Mouse (Mus musculus) urinary bladder, adult 2 months (tissue): ENCODE measurements around the gene Trim41. TPM values are rescaled to one million over a fixed set of nuclear protein-coding genes. Genes with fewer than 3 reads are reported as not detected.
"Not testable (repeated sequence)": the region's sequence is repeated elsewhere in the genome, so short reads cannot be mapped to it uniquely, and the experiment has no call there.

Experiments
- DNase-seq: peaks from one replicate; pipeline ENCODE4 v3.0.0; 2022; ENCODE audit warnings: low spot score
- polyA plus RNA-seq: library from polyadenylated mRNA; depleted of rRNA; stranded (reverse); fragments of >200 nt; gene quantifications from 2 replicates; pipeline ENCODE4 v1.2.3, GENCODE M21; 2012

The Trim41 gene
- polyA plus RNA-seq, 1 experiment = 34.8 TPM

DNA sequence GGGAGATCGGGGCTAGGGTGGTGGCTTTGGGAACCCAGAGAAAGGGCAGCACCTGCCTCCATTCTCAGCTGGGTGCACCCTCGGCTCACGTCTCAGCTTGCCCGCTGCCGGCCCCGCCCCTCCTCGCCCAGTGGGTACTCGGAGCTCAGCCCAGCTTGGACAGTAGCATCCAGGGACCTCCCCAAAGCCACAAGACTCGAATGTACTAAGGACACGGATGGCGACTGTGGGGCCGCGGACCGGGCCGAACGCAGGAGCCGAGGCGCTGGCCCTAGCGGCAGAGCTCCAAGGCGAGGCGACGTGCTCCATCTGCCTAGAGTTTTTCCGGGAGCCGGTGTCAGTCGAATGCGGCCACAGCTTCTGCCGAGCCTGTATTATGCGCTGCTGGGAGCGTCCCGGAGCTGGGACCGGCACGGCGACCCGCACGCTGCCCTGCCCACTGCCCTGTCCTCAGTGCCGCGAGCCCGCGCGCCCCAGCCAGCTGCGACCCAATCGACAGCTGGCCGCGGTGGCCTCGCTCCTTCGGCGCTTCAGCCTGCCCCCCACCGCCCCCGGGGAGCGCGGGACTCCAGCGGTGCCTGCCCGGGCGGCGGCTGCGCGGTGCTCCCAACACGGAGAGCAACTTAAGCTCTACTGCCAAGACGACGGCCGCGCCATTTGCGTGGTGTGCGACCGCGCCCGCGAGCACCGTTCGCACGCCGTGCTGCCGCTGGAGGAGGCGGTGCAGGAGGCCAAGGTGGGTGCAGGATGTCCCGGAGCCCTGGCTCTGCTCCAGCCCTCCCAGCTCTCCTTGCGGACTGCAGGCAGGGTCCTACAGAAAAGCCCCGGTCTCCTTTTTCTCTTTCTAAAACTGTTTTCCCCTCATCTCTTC is 20.4 kb upstream of the Trim41 start:
- DNase-seq = peak; percentile 75

- DNase-seq = no peak
These were observed 19.8 kb upstream of the Trim41 start for GRCm38 (mm10) chr11:48836990-48837309.

GRCm38 (mm10) chr11:48835923-48836322 is 18.8 kb upstream of the Trim41 start:
- DNase-seq = no peak

DNA sequence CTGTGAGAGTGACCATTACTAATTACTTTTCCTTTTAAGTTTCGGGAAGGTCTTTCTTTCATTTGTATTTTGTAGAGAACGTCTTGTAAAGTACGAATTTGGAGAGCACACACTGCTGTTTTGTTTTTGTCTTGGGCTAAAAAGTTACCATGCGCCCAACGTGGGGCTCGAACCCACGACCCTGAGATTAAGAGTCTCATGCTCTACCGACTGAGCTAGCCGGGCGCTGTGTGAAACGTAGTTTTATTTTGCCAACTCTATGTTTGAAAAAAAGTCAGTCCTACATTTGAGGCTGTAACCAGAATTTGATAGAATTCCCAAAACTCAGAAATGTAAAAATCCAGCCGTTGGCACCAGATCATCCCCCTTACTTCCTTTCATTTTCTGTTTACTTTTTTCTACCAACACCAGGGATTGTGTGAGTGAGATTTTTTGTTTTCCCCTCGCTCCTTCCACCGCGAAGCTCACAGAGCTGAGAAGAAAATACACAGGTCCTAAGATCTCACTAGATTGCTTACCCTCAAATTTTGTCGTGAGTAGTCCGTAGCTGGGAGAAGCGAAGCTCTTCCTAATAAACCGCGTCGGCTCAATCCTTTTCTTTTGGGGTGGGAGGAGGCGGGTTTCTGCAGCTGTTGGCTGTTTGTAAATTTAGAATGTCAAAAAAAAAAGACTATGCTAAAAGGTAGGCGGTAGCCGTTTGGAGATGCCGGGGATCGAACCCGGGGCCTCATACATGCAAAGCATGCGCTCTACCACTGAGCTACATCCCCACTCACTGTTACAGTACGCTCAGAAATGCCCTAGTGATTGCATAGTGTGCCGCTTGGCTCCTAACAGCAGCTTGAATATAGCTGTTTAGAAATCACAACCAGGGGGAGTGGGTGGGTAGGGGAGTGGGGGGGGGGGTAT is 16.8 kb upstream of the Trim41 start:
- DNase-seq = peak; percentile 89

DNA sequence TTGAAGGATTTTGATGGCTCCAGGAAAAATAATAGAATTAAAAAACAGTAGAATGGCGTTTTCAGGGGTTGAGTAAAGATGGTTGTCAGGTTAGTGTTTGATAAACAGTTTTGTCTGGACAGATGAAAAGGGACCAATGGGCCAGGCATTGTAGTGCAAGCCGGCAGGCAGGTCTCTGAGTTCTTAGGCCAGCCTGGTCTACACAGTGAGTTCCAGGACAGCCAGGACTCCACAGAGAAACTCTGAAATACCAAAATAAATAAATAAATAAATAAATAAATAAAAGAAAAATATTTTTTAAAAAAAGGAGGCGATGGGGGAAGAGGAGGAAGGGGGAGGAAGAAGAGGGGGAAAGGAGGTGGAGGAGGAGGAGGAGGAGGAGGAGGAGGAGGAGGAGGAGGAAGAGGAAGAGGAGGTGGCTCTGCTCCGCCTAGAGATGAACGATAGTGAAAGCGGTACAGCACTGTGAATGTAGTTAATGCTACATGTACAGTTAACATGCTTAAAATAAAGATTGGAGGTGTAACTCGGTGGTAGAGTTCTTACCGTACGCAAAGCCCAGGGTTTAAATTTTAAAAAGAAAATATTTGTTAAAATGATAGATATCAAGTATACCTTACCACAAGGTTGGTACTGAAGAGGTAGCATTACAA is 16.1 kb upstream of the Trim41 start:
- DNase-seq = no peak

- no peak for DNase-seq
These were observed 14.1 kb upstream of the Trim41 start for GRCm38 (mm10) chr11:48831273-48831672.

DNA sequence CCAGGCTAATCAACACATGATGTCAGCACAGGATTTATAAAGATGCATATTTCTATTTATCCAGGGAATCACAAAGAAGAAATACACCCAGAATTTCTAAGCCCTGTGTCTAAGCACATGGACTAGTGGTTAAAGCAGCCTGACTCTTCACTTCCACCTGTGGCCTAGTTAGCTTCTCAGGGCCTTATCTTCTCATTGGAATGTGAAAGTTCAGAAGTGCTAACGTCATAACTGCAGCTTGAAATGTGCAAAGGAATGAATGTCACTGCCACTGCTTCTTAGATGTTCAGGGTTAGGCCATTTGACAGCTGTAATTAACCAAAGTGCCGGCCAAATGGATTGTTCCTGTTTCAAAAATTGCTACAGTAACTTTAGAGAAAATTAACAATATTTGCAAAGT is 13.1 kb upstream of the Trim41 start:
- no peak for DNase-seq

DNA sequence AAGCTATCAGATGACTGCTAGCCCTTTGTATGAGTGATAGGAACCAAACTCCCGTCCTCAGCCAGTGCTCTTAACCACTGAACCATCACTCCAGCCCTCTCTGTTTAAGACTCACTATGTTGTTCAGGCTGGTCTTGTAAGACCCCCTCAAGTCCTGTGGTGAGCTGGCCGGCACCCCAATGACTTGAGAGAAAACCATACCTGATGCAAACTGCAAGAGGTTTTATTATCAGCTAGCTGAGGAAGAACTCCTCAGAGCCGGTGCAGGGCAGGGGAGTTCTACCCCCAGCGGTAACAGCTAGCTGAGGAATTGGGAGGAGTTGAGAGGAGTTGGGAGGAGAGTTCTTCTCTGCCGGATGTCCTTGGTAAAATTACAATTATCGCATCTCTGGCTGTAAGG is 10.8 kb upstream of the Trim41 start:
- DNase-seq = no peak

GRCm38 (mm10) chr11:48826752-48827096 is 9.6 kb upstream of the Trim41 start:
- DNase-seq = no peak

- DNase-seq = not testable (repeated sequence)
These were observed 9.0 kb upstream of the Trim41 start, which contains the start of the genes Trim7 and Gm12184 for GRCm38 (mm10) chr11:48825979-48826751. Gene Trim7 (plus strand): TSS chr11:48826140. Gene Gm12184 (minus strand): TSS chr11:48826655.

DNA sequence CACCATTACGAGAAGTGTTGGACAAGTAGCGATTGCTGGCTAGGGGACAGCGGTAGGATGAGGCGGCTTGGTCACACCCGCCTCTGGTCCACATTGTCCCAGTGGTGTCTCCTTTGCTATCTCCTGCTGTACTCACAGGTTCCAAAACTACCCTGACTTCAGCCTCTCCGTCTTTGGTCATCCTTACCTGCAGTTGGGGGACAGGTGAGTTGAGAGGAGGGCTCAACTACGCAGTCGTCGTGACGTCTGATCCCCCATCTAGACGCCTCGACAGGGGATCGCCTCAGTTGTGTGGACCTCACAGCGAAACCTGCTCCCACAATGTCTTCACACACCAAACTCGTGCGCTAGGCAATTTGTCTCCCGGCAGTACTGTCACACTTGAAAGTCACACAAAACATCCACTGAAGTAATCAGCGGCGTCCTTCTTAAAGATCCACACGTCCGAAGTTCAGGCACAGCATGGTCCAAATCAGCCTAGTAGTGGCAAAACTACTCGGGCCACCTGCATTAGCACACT is 7.2 kb upstream of the Trim41 start:
- no peak for DNase-seq

DNA sequence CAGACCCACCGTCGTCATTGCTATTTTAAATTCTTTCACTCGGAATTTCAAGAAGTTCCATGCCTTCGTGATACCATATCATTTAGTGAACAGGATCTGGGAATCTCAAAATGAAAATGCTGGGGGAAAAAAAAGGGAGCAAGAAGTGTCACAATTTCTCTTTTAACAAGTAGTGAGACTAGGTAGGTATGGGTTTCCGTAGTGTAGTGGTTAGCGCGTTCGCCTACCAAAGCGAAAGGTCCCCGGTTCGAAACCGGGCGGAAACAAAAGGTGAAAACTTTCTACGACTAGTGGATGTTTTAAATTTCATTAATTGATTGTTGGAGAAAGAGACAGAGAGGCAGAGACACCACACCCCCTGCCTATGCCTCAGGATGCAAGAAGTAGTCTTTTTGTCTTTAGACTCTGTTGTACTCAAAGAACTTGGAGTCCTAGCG is 6.4 kb upstream of the Trim41 start:
- DNase-seq = no peak

DNA sequence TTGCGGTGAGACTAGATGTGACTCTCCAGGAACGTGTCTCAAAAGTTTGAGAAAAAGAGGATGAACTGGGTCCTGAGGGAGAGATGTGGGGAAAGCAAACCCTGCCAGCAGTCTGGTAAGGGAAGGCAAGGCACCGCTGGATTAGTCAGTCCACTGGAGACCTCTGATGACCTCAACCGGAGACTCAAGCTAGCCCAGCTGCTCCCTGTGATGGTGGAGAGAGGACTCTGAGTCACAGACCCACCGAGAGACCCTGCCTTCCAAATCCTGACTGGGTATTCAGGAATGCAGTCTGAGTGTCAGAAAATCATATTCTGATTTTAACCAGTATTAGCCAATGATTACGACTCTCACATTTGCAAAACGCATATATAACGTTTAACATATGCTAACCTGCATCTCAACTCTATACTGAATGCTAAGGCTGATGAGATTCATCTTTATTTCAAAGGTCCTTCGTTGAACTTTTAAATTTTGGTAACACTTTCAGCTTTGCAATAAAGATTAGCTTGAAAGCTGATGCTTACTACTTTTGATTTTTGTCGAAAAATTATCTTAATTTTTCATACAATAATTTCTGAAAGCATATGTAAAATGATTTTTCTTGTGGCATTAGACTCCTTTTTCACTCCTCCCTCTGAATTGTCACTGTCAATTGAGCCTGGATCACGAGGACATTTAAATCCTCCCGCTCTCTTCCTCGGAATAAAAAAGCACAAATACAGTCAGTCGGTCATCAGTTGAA is 5.8 kb upstream of the Trim41 start:
- DNase-seq = no peak

GRCm38 (mm10) chr11:48821299-48821698 is 4.1 kb upstream of the Trim41 start:
- DNase-seq = not testable (repeated sequence)

DNA sequence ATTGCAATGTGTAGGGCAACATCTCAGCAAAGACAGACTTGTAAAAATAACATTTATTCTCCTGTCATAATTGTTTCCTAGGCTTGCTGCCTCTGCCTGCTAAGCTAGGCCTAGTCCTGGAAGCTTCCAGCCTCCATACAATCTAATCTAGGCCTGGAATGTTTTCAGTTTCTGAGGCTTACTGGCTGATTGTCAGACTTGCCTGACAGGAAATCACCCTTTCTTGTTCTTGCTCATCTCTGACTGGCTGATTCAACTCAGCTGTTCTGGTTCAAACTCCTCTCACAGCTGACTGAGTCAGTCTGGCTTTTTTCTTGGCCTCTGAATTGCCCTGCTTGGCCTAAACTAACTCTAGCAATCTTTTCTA is 3.1 kb upstream of the Trim41 start:
- DNase-seq = no peak

DNA sequence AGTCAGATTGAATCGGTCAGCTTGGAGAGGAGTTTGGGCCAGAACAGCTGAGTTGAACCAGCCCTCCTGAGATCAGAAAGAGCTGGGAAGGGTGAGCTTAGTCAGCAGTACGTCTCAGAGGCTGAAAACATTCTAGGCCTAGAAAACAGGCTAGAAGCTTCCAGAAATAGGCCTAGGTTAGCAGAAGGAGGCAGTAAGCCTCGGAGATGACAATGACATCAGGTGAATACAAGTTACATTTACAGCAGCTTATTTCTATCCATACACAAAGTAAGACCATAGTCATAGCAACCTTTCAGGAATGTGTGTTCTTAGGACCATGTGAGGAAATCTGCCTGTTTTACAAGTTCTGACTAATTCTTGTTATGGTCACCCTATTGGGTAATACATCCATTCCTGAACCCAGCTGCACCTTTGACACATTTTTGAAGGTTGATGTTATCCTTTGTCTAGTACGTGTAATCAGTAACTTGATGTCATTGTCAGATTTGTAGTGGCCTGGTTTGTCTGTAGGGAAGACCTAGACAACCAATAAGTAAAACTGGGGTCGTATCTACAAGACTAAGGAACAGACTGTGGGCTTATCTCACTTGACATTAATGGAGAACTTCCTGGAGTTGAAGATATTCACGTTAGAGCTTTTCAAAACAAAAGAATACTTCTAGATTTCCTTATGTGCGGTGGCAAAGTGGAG is 2.6 kb upstream of the Trim41 start:
- DNase-seq = no peak

- DNase-seq = peak; percentile 37
These were observed 1.2 kb upstream of the Trim41 start for GRCm38 (mm10) chr11:48818346-48818745.

DNA sequence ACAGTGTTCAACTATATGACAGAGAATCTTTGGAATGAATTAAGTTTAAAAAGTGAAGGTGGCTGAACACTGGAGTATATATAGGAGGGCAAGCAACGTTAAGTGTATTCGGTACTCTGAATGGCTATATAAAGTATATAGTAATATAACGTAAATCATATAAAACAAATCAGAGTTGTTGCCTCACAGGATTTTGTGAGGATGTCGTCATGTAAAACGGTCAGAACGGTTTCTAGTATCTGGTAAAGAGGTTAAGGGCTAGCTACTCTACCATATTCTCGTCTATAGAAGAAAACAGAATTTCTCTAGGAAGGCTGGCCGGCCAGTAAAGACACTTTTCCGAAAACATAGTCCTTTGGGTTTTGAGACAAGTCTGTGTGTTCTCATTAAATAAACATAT is 641 bp upstream of the Trim41 start:
- DNase-seq = no peak

DNA sequence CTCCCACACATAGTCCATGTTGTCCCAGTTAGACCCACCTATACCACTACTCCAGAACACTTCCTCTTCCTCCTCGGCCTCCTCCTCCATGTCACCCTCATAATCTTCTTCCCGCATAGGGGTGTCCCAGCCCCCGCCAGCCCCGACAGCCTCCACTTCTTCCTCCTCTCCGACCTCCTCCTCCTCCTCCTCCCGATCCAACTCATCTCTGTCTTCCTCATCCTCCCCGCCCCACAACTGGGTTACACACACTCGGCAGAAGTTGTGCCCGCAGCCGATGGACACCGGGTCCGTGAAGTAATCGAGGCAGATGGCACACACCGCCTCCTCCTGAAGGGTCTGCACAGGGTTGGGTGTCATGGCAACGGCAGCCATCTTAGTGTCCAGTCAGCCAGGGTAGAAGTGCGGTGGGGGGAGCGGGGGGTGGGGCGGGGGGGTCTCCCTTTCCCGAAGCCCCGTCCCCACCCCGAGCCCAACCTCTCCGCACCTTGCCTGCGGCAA is 822 bp downstream of the Trim41 start:
- peak; percentile 41 for DNase-seq

DNA sequence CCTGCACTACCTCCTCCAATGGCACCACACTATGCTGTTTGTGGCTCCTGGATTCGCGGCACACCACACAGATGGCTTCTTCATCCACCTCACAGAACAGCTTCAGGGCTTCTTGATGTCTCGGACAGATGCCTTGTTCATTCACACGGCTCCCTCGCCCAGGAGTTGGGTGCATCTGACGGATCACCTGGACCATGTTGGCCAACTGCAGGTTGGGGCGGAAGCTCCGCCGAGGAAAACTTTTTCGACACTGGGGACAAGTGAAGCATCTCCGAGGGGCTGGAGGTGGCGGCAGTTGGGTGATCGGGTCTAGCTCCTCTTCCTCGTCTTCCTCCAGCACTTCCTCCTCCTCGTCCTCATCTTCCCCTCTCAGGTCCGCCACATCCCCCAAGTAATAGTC is 1.3 kb downstream of the Trim41 start:
- DNase-seq = no peak
